ENCODE assay signal across 10 mouse cellular contexts in genomic region chr14:120336380-120336779, GRCm38 (mm10).
A peak's percentile ranks its signal among the peaks of the same experiment; 100 is the strongest.
DNase-seq lines count a peak whose midpoint lies in the region; ATAC-seq and TF ChIP-seq lines count a peak whose summit lies in the region.
"Had no signal": no experiment of that assay in that cellular context is flagged by ENCODE, and none has a peak within 500 bp of the region (broad histone marks: within the 10 kb centered on the region; RNA-seq: fewer than 3 reads in every experiment).

No protein-coding gene starts in this region.

- no peaks in the 10 kb centered on the region for H3K27me3 ChIP-seq in forebrain, embryonic 12.5 days
- H3K27me3 ChIP-seq in forebrain, postnatal 0 days (ENCODE audit: insufficient read depth, low read length) = no peaks in the 10 kb centered on the region
- no peaks in the 10 kb centered on the region for H3K27me3 ChIP-seq in kidney, embryonic 14.5 days (ENCODE audit: control insufficient read depth, insufficient read depth, low read length)
- no peaks in the 10 kb centered on the region for H3K27me3 ChIP-seq in stomach, embryonic 15.5 days (replicated peaks)
- H3K27me3 ChIP-seq: CH12.LX; neural tube, embryonic 13.5 days had no signal

- no peak overlapping the region for H3K4me3 ChIP-seq in forebrain, embryonic 12.5 days (replicated peaks)
- H3K4me3 ChIP-seq in forebrain, postnatal 0 days (ENCODE audit: low read depth, low read length) = no peak overlapping the region
- no peak overlapping the region for H3K4me3 ChIP-seq in kidney, embryonic 14.5 days (ENCODE audit: low read length)
- H3K4me3 ChIP-seq in stomach, embryonic 15.5 days (replicated peaks) = no peak overlapping the region
- H3K4me3 ChIP-seq: neural tube, embryonic 13.5 days had no signal

- DNase-seq in forebrain, postnatal 0 days = no peak
- DNase-seq in adrenal gland, adult 18-20 months (ENCODE audit: low spot score in 2 of 2) = peak; percentile 58 to 59
- peak; percentile 99 for DNase-seq in heart, adult 11 months
- no peak for DNase-seq in thymus, postnatal 0 days (ENCODE audit: low spot score)
- no peak for DNase-seq in right cerebral cortex, adult 2 months (ENCODE audit: low spot score in 2 of 2)

- peaks cover 30% of the 10 kb centered on the region for H3K4me1 ChIP-seq in forebrain, embryonic 12.5 days
- H3K4me1 ChIP-seq in forebrain, postnatal 0 days (ENCODE audit: insufficient read depth) = no peaks in the 10 kb centered on the region; the same call in none of the 2 replicates
- H3K4me1 ChIP-seq in kidney, embryonic 14.5 days (ENCODE audit: control insufficient read depth, insufficient read depth, low read length) = peaks cover 42% of the 10 kb centered on the region
- peaks cover 17% of the 10 kb centered on the region for H3K4me1 ChIP-seq in stomach, embryonic 15.5 days

- no peak overlapping the region for H3K27ac ChIP-seq in forebrain, embryonic 12.5 days
- H3K27ac ChIP-seq in forebrain, postnatal 0 days (ENCODE audit: low read depth, low read length) = no peak overlapping the region
- H3K27ac ChIP-seq in kidney, embryonic 14.5 days (ENCODE audit: low read depth, low read length) = peak overlapping the region; percentile 34; the same call in 1 of the 2 replicates
- 0 out of 2 replicates have a peak overlapping the region, but pooled peaks have one; percentile 3 for H3K27ac ChIP-seq in stomach, embryonic 15.5 days
- H3K27ac ChIP-seq: neural tube, embryonic 13.5 days had no signal

- no peaks in the 10 kb centered on the region for H3K9me3 ChIP-seq in forebrain, embryonic 12.5 days
- no peaks in the 10 kb centered on the region for H3K9me3 ChIP-seq in forebrain, postnatal 0 days (ENCODE audit: low read length)
- H3K9me3 ChIP-seq in kidney, embryonic 14.5 days (ENCODE audit: control insufficient read depth, low read length) = no peaks in the 10 kb centered on the region
- no peaks in the 10 kb centered on the region for H3K9me3 ChIP-seq in stomach, embryonic 15.5 days
- H3K9me3 ChIP-seq: neural tube, embryonic 13.5 days had no signal

- 35% methylated on average over 7 of the region's 7 CpGs for WGBS in forebrain, embryonic 12.5 days
- WGBS in forebrain, postnatal 0 days = 43% methylated on average over 7 of the region's 7 CpGs
- 18% methylated on average over 7 of the region's 7 CpGs for WGBS in kidney, embryonic 14.5 days
- WGBS in stomach, embryonic 15.5 days = 50% methylated on average over 7 of the region's 7 CpGs

- ATAC-seq in forebrain, embryonic 12.5 days (ENCODE audit: low FRiP score) = 0 out of 2 replicates have a peak, but pooled peaks have one; percentile 23
- no peak for ATAC-seq in forebrain, postnatal 0 days
- ATAC-seq in kidney, embryonic 14.5 days (ENCODE audit: low FRiP score, low TSS enrichment) = peak; percentile 81
- ATAC-seq in stomach, embryonic 15.5 days (ENCODE audit: insufficient read depth, low FRiP score, low read depth) = no peak

- H3K36me3 ChIP-seq in forebrain, embryonic 12.5 days (replicated peaks) = no peaks in the 10 kb centered on the region
- H3K36me3 ChIP-seq in forebrain, postnatal 0 days (ENCODE audit: insufficient read depth) = no peaks in the 10 kb centered on the region
- no peaks in the 10 kb centered on the region for H3K36me3 ChIP-seq in kidney, embryonic 14.5 days (ENCODE audit: control insufficient read depth, insufficient read depth, low read length)
- H3K36me3 ChIP-seq in stomach, embryonic 15.5 days = no peaks in the 10 kb centered on the region
- H3K36me3 ChIP-seq: neural tube, embryonic 13.5 days had no signal

- no peak overlapping the region for H3K4me2 ChIP-seq in forebrain, embryonic 12.5 days
- H3K4me2 ChIP-seq in forebrain, postnatal 0 days (ENCODE audit: low read depth) = no peak overlapping the region
- H3K4me2 ChIP-seq in kidney, embryonic 14.5 days (replicated peaks; ENCODE audit: low read depth, low read length) = no peak overlapping the region
- no peak overlapping the region for H3K4me2 ChIP-seq in stomach, embryonic 15.5 days
- H3K4me2 ChIP-seq: neural tube, embryonic 13.5 days had no signal

- no peak overlapping the region for H3K9ac ChIP-seq in forebrain, embryonic 12.5 days
- H3K9ac ChIP-seq in forebrain, postnatal 0 days = no peak overlapping the region
- H3K9ac ChIP-seq in kidney, embryonic 14.5 days (ENCODE audit: low read depth, low read length) = no peak overlapping the region
- H3K9ac ChIP-seq in stomach, embryonic 15.5 days = no peak overlapping the region
- H3K9ac ChIP-seq: neural tube, embryonic 13.5 days had no signal

- TF ChIP-seq CTCF in forebrain, postnatal 0 days (IDR thresholded peaks at IDR 0.05; ENCODE audit: low read depth) = no peak

Comparison
In these comparisons a context has a peak if more than half of its experiments do, and no peak if none do; other contexts are left out.
1. ATAC-seq: peak in forebrain, embryonic 12.5 days (single experiment) and kidney, embryonic 14.5 days (single experiment); none in forebrain, postnatal 0 days (single experiment) and stomach, embryonic 15.5 days (single experiment).
2. H3K27ac ChIP-seq: peak in kidney, embryonic 14.5 days (single experiment) and stomach, embryonic 15.5 days (single experiment); none in forebrain, embryonic 12.5 days (single experiment) and forebrain, postnatal 0 days (single experiment).
3. DNase-seq: peak in adrenal gland, adult 18-20 months (2 of 2) and heart, adult 11 months (single experiment); none in forebrain, postnatal 0 days (single experiment), thymus, postnatal 0 days (single experiment) and right cerebral cortex, adult 2 months (0 of 2).